ENCODE assay signal across 8 mouse cellular contexts in genomic region chr4:72200559-72201409, GRCm38 (mm10). TPM values are rescaled to one million over a fixed set of nuclear protein-coding genes. Genes with fewer than 3 reads are reported as not detected.
DNase-seq lines count a peak whose midpoint lies in the region; ATAC-seq and TF ChIP-seq lines count a peak whose summit lies in the region.

Gene Tle1, minus strand, starts transcription at chr4:72200919.

- H3K79me2 ChIP-seq in MEL (ENCODE audit: control insufficient read depth, insufficient read depth, low read length, poor library complexity), result peaks cover 23% of the 10 kb centered on the region

- WGBS in cerebellum, adult 2 months, result under 1% methylated on average over 107 of the region's 107 CpGs
- 1% methylated on average over 106 of the region's 107 CpGs for WGBS in forebrain, postnatal 0 days
- WGBS in lung, embryonic 15.5 days, result under 1% methylated on average over 107 of the region's 107 CpGs

- peak within 1 kb of the TSS; percentile 89 for H3K9ac ChIP-seq in MEL (ENCODE audit: control insufficient read depth, low read depth, low read length, poor library complexity, severe bottlenecking)
- H3K9ac ChIP-seq in forebrain, postnatal 0 days, result peak within 1 kb of the TSS; percentile 68
- peak within 1 kb of the TSS; percentile 82 for H3K9ac ChIP-seq in lung, embryonic 15.5 days

- H3K27me3 ChIP-seq in MEL (ENCODE audit: control insufficient read depth in 1 of 2, insufficient read depth in 2 of 2, low read length in 2 of 2), result no peaks in the 10 kb centered on the region
- no peaks in the 10 kb centered on the region for H3K27me3 ChIP-seq in cerebellum, adult 2 months (ENCODE audit: control insufficient read depth, insufficient read depth, low read length)
- H3K27me3 ChIP-seq in forebrain, postnatal 0 days (ENCODE audit: insufficient read depth, low read length), result 0 out of 2 replicates have a peak, but pooled peaks cover 4% of the 10 kb centered on the region
- no peaks in the 10 kb centered on the region for H3K27me3 ChIP-seq in lung, embryonic 15.5 days

- peak; percentile 97 for ATAC-seq in forebrain, postnatal 0 days
- peak; percentile 96 for ATAC-seq in lung, embryonic 15.5 days (ENCODE audit: borderline replicate concordance, extremely low read depth, low FRiP score, low TSS enrichment)

- no peaks in the 10 kb centered on the region for H3K9me3 ChIP-seq in MEL (replicated peaks; ENCODE audit: insufficient read depth, low read length)
- no peaks in the 10 kb centered on the region for H3K9me3 ChIP-seq in forebrain, postnatal 0 days (ENCODE audit: low read length)
- no peaks in the 10 kb centered on the region for H3K9me3 ChIP-seq in lung, embryonic 15.5 days

- TF ChIP-seq EP300 in MEL (IDR thresholded peaks at IDR 0.05; ENCODE audit: low read depth in 1 of 2, low read length in 2 of 2), result peak in 1 of 2 experiments; percentile 38; a peak in 2 of 4 replicates

- H3K36me3 ChIP-seq in MEL (ENCODE audit: control insufficient read depth in 1 of 2, insufficient read depth in 2 of 2, low read length in 2 of 2), result peaks cover 0 to 30% of the 10 kb centered on the region in 2 experiments; a peak in 2 of 4 replicates
- H3K36me3 ChIP-seq in forebrain, postnatal 0 days (ENCODE audit: insufficient read depth), result no peaks in the 10 kb centered on the region
- H3K36me3 ChIP-seq in lung, embryonic 15.5 days, result no peaks in the 10 kb centered on the region

- DNase-seq in MEL (ENCODE audit: low read depth, low spot score), result peak; percentile 98
- DNase-seq in cerebellum, adult 2 months, result peak; percentile 99 to 100
- peak; percentile 100 for DNase-seq in forebrain, postnatal 0 days
- peak; percentile 99 for DNase-seq in heart, postnatal 4 days
- peak; percentile 99 to 100 for DNase-seq in layer of hippocampus, adult 8-10 months (ENCODE audit: low spot score in 2 of 2)
- DNase-seq in ovary, adult 18-20 months (ENCODE audit: low spot score), result peak; percentile 100
- peak; percentile 99 for DNase-seq in thymus, postnatal 0 days (ENCODE audit: low spot score)

- peak in 1 of 3 experiments; percentile 8; a peak in 2 of 6 replicates for TF ChIP-seq CTCF in MEL (IDR thresholded peaks at IDR 0.05 in 2 of 3, conservative IDR thresholded peaks at IDR 0.05 in 1 of 3; ENCODE audit: control insufficient read depth in 1 of 3, insufficient read depth in 1 of 3, low read depth in 2 of 3, low read length in 3 of 3, poor library complexity in 1 of 3, severe bottlenecking in 1 of 3)
- no peak for TF ChIP-seq CTCF in cerebellum, adult 2 months (IDR thresholded peaks at IDR 0.05; ENCODE audit: borderline replicate concordance, insufficient read depth, low read depth, low read length)
- TF ChIP-seq CTCF in forebrain, postnatal 0 days (IDR thresholded peaks at IDR 0.05; ENCODE audit: low read depth), result 0 out of 2 replicates have a peak, but pooled peaks have one; percentile 4

- no peak for TF ChIP-seq RAD21 in MEL (IDR thresholded peaks at IDR 0.05; ENCODE audit: low read depth, low read length)

- peak; percentile 74 to 76 for TF ChIP-seq POLR2A in MEL (IDR thresholded peaks at IDR 0.05; ENCODE audit: control insufficient read depth in 1 of 2, insufficient read depth in 1 of 2, low read depth in 1 of 2, low read length in 2 of 2, poor library complexity in 1 of 2)
- TF ChIP-seq POLR2A in cerebellum, adult 2 months (IDR thresholded peaks at IDR 0.05; ENCODE audit: borderline replicate concordance, insufficient read depth, low read length), result no peak

- H3K27ac ChIP-seq in MEL (ENCODE audit: control insufficient read depth, low read depth, low read length), result peak within 1 kb of the TSS; percentile 86
- H3K27ac ChIP-seq in cerebellum, adult 2 months (ENCODE audit: insufficient read depth, low read length), result peak within 1 kb of the TSS; percentile 84
- H3K27ac ChIP-seq in forebrain, postnatal 0 days (ENCODE audit: low read depth, low read length), result peak within 1 kb of the TSS; percentile 74
- peak within 1 kb of the TSS; percentile 97 for H3K27ac ChIP-seq in lung, embryonic 15.5 days

- H3K4me1 ChIP-seq in MEL (ENCODE audit: control insufficient read depth in 1 of 2, insufficient read depth in 2 of 2, low read length in 2 of 2), result peaks cover 4 to 15% of the 10 kb centered on the region in 2 experiments; a peak in 3 of 4 replicates
- H3K4me1 ChIP-seq in cerebellum, adult 2 months (ENCODE audit: control insufficient read depth, insufficient read depth, low read length), result peaks cover 2% of the 10 kb centered on the region; the same call in 1 of the 2 replicates
- H3K4me1 ChIP-seq in forebrain, postnatal 0 days (ENCODE audit: insufficient read depth), result peaks cover 10% of the 10 kb centered on the region; the same call in 1 of the 2 replicates
- peaks cover 33% of the 10 kb centered on the region for H3K4me1 ChIP-seq in lung, embryonic 15.5 days

- peak within 1 kb of the TSS; percentile 76 for H3K4me2 ChIP-seq in forebrain, postnatal 0 days (ENCODE audit: low read depth)
- peak within 1 kb of the TSS; percentile 91 for H3K4me2 ChIP-seq in lung, embryonic 15.5 days

- H3K4me3 ChIP-seq in MEL (ENCODE audit: control insufficient read depth in 1 of 2, insufficient read depth in 1 of 2, low read depth in 2 of 2, low read length in 2 of 2), result peak within 1 kb of the TSS; percentile 84 to 96
- peak within 1 kb of the TSS; percentile 80 for H3K4me3 ChIP-seq in cerebellum, adult 2 months (replicated peaks; ENCODE audit: insufficient read depth, low read depth, low read length)
- H3K4me3 ChIP-seq in forebrain, postnatal 0 days (ENCODE audit: low read depth, low read length), result peak within 1 kb of the TSS; percentile 56
- peak within 1 kb of the TSS; percentile 89 for H3K4me3 ChIP-seq in lung, embryonic 15.5 days

TF ChIP-seq in MEL, 35 proteins besides CTCF, POLR2A, EP300 and RAD21:
- peak; percentile 91 for TF ChIP-seq BHLHE40 (IDR thresholded peaks at IDR 0.05; ENCODE audit: borderline replicate concordance, low read depth, low read length)
- TF ChIP-seq RCOR1 (IDR thresholded peaks at IDR 0.05; ENCODE audit: low read depth, low read length), result no peak
- TF ChIP-seq ZMIZ1 (IDR thresholded peaks at IDR 0.05; ENCODE audit: low read depth, low read length), result peak; percentile 65
- 0 out of 2 replicates have a peak, but pooled peaks have one; percentile 4 for TF ChIP-seq USF1 (IDR thresholded peaks at IDR 0.05; ENCODE audit: low read depth, low read length)
- TF ChIP-seq ETS1 (IDR thresholded peaks at IDR 0.05; ENCODE audit: low read depth, low read length), result 0 out of 2 replicates have a peak, but pooled peaks have one; percentile 13
- TF ChIP-seq TCF12 (IDR thresholded peaks at IDR 0.05; ENCODE audit: low read depth, low read length), result peak; percentile 60; the same call in 1 of the 2 replicates
- peak; percentile 68 for TF ChIP-seq SIN3A (IDR thresholded peaks at IDR 0.05; ENCODE audit: low read length)
- TF ChIP-seq TBP (IDR thresholded peaks at IDR 0.05; ENCODE audit: low read depth, low read length), result peak; percentile 33; the same call in 1 of the 2 replicates
- TF ChIP-seq MXI1 (IDR thresholded peaks at IDR 0.05; ENCODE audit: low read depth, low read length), result peak; percentile 82
- peak; percentile 77; the same call in 1 of the 2 replicates for TF ChIP-seq POLR2AphosphoS2 (IDR thresholded peaks at IDR 0.05; ENCODE audit: low read length)
- TF ChIP-seq MAZ (IDR thresholded peaks at IDR 0.05; ENCODE audit: low read depth, low read length), result peak; percentile 91; the same call in 1 of the 2 replicates
- TF ChIP-seq HCFC1 (IDR thresholded peaks at IDR 0.05; ENCODE audit: low read depth, low read length), result peak; percentile 50
- peak; percentile 77 for TF ChIP-seq NELFE (IDR thresholded peaks at IDR 0.05; ENCODE audit: low read depth, low read length)
- TF ChIP-seq UBTF (IDR thresholded peaks at IDR 0.05; ENCODE audit: borderline replicate concordance, insufficient read depth, low read depth, low read length), result 0 out of 2 replicates have a peak, but pooled peaks have one; percentile 42
- TF ChIP-seq KAT2A (conservative IDR thresholded peaks at IDR 0.05; ENCODE audit: low read depth, low read length), result no peak; the same call in 1 of the 2 replicates
- no peak for TF ChIP-seq ZNF384 (IDR thresholded peaks at IDR 0.05; ENCODE audit: low read depth, low read length)
- no peak for TF ChIP-seq E2F4 (IDR thresholded peaks at IDR 0.05; ENCODE audit: borderline replicate concordance, low read depth, low read length)
- 0 out of 2 replicates have a peak, but pooled peaks have one; percentile 18 for TF ChIP-seq NRF1 (IDR thresholded peaks at IDR 0.05; ENCODE audit: insufficient read depth, low read depth, low read length, poor library complexity, severe bottlenecking)
- TF ChIP-seq MAX (IDR thresholded peaks at IDR 0.05; ENCODE audit: low read length), result peak; percentile 85
TF ChIP-seq in MEL: peak in this region for 15.

RNA-seq across cellular contexts. Expression of gene Tle1, which starts in this region (rescaled TPM):
- total RNA-seq in MEL (2012; rRNA removed), result 21.1 TPM in 2 replicates
- polyA plus RNA-seq in MEL (2012; ENCODE audit: insufficient read depth in 1 of 2, insufficient read length in 2 of 2, low read depth in 1 of 2, low replicate concordance in 2 of 2, missing spikeins in 1 of 2), result 10 to 100 TPM in 1 of 2 experiments, not detected in 1; 22.5 TPM
- polyA plus RNA-seq in cerebellum, adult 2 months (2012; rRNA removed), result 23.9 and 25.1 TPM in 2 replicates
- total RNA-seq in forebrain, postnatal 0 days (2014; rRNA removed), result 76.8 and 83.0 TPM in 2 replicates
- polyA plus RNA-seq in forebrain, postnatal 0 days (2015; fragmentation: Nextera tagmentation; extraction: Ambion mirVana), result 27.4 and 28.8 TPM in 2 replicates
- 10 to 100 TPM; 11.1 to 13.3 TPM for total RNA-seq in heart, postnatal 4 days (2021)
- total RNA-seq in layer of hippocampus, adult 8-10 months (2022), result 10 to 100 TPM; 60.0 to 75.2 (median 70.1) TPM
- 18.1 and 18.2 TPM in 2 replicates for polyA plus RNA-seq in lung, embryonic 15.5 days (2015; fragmentation: Nextera tagmentation; extraction: Ambion mirVana)
- polyA plus RNA-seq in thymus, postnatal 0 days (2015; fragmentation: Nextera tagmentation; extraction: Ambion mirVana), result 5.7 and 6.0 TPM in 2 replicates

Comparison
In these comparisons a context has a peak if more than half of its experiments do, and no peak if none do; other contexts are left out.
1. Peak in every context shown above with its lines: DNase-seq, ATAC-seq, H3K4me3 ChIP-seq and H3K27ac ChIP-seq.